Comparison of ENCODE assay signal across 9 mouse cellular contexts in the genomic region with DNA sequence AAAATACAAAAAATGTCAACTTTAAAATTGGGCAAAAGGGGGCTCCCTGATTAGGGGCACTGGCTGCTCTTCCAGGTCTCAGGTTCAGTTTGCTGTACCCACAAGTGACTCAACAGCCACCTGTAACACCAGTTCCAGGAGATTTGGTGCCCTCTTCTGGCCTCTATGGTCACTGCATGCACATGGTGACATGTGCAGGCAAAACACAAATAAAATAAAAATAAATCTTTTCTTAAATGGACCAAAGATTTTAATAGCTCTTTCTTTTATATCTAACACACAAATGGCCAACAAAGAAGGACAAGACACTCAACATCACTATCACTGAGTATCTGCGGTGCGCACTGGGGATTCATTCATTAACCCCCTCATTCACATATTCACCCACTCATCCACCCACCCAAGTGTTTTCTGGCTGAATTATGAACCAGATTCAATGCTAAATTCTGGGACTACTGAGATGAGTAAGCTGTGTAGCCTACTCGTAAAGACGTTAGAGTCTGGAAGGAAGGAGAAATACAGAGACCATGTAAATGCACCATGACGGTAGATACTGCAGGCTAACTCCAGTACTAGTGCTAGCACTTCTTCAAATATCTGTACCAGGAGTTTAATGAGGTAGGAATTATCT. TPM values are rescaled to one million over a fixed set of nuclear protein-coding genes. Genes with fewer than 3 reads are reported as not detected.
DNase-seq lines count a peak whose midpoint lies in the region; ATAC-seq and TF ChIP-seq lines count a peak whose summit lies in the region.
"Had no signal": no experiment of that assay in that cellular context is flagged by ENCODE, and none has a peak within 500 bp of the region (broad histone marks: within the 10 kb centered on the region; RNA-seq: fewer than 3 reads in every experiment).

No protein-coding gene starts in this region.

- peak; percentile 81 for DNase-seq in intestine, embryonic 14.5 days (ENCODE audit: low spot score)
- DNase-seq in ES-CJ7 (ENCODE audit: low read depth, low spot score), result peak; percentile 73
- DNase-seq in frontal cortex, postnatal 25 days (ENCODE audit: low spot score in 2 of 2), result peak; percentile 41 to 49
- peak; percentile 8 for DNase-seq in limb, embryonic 14.5 days (ENCODE audit: low spot score)
- peak; percentile 70 to 77 for DNase-seq in right cerebral cortex, adult 2 months (ENCODE audit: low spot score in 2 of 2)
- DNase-seq in urinary bladder, postnatal 4 days (ENCODE audit: low spot score in 2 of 2), result no peak

- no peak overlapping the region for H3K4me2 ChIP-seq in intestine, embryonic 14.5 days (ENCODE audit: low read length)
- H3K4me2 ChIP-seq in intestine, embryonic 15.5 days (replicated peaks), result no peak overlapping the region
- no peak overlapping the region for H3K4me2 ChIP-seq in limb, embryonic 14.5 days (replicated peaks; ENCODE audit: low read depth, low read length, severe bottlenecking)

- H3K9ac ChIP-seq in intestine, embryonic 14.5 days (ENCODE audit: low read length), result no peak overlapping the region
- H3K9ac ChIP-seq in intestine, embryonic 15.5 days, result no peak overlapping the region
- no peak overlapping the region for H3K9ac ChIP-seq in limb, embryonic 14.5 days (ENCODE audit: low read depth, low read length, severe bottlenecking)

- H3K27me3 ChIP-seq in intestine, embryonic 14.5 days (replicated peaks; ENCODE audit: control insufficient read depth, insufficient read depth, low read length), result no peaks in the 10 kb centered on the region
- H3K27me3 ChIP-seq in intestine, embryonic 15.5 days (replicated peaks), result no peaks in the 10 kb centered on the region
- H3K27me3 ChIP-seq in limb, embryonic 14.5 days (ENCODE audit: control insufficient read depth, insufficient read depth, low read length), result no peaks in the 10 kb centered on the region

- no peaks in the 10 kb centered on the region for H3K36me3 ChIP-seq in intestine, embryonic 14.5 days (ENCODE audit: control insufficient read depth, insufficient read depth, low read length)
- no peaks in the 10 kb centered on the region for H3K36me3 ChIP-seq in intestine, embryonic 15.5 days
- peaks cover 5% of the 10 kb centered on the region; the same call in 1 of the 2 replicates for H3K36me3 ChIP-seq in limb, embryonic 14.5 days (ENCODE audit: control insufficient read depth, insufficient read depth, low read length)

- no peak for TF ChIP-seq POLR2A in bone marrow macrophage, adult 2 months (IDR thresholded peaks at IDR 0.05; ENCODE audit: borderline replicate concordance, low read depth, low read length)
- no peak for TF ChIP-seq POLR2A in limb, embryonic 14.5 days (IDR thresholded peaks at IDR 0.05; ENCODE audit: borderline replicate concordance, extremely low read depth, insufficient read depth, insufficient read length)

- H3K9me3 ChIP-seq in intestine, embryonic 14.5 days (ENCODE audit: control insufficient read depth, low read length), result no peaks in the 10 kb centered on the region
- H3K9me3 ChIP-seq in intestine, embryonic 15.5 days, result no peaks in the 10 kb centered on the region
- no peaks in the 10 kb centered on the region for H3K9me3 ChIP-seq in limb, embryonic 14.5 days (ENCODE audit: control insufficient read depth, low read length)

- peak; percentile 75 for TF ChIP-seq CTCF in bone marrow macrophage, adult 2 months (IDR thresholded peaks at IDR 0.05; ENCODE audit: low read depth, low read length)

- ATAC-seq in intestine, embryonic 14.5 days (replicated peaks; ENCODE audit: low FRiP score, low TSS enrichment, low read depth), result no peak
- no peak for ATAC-seq in intestine, embryonic 15.5 days
- no peak for ATAC-seq in limb, embryonic 14.5 days (ENCODE audit: low FRiP score, low read depth)

- no peak overlapping the region for H3K27ac ChIP-seq in intestine, embryonic 14.5 days (ENCODE audit: low read depth)
- H3K27ac ChIP-seq in intestine, embryonic 15.5 days, result no peak overlapping the region
- H3K27ac ChIP-seq in bone marrow macrophage, adult 2 months (ENCODE audit: insufficient read depth, low read depth, low read length), result peak overlapping the region; percentile 75
- no peak overlapping the region for H3K27ac ChIP-seq in limb, embryonic 14.5 days (replicated peaks; ENCODE audit: low read depth, low read length)

- peaks cover 7% of the 10 kb centered on the region; the same call in 1 of the 2 replicates for H3K4me1 ChIP-seq in intestine, embryonic 14.5 days (replicated peaks; ENCODE audit: control insufficient read depth, insufficient read depth, low read length)
- H3K4me1 ChIP-seq in intestine, embryonic 15.5 days (replicated peaks), result peaks cover 6% of the 10 kb centered on the region; the same call in 1 of the 2 replicates
- H3K4me1 ChIP-seq in bone marrow macrophage, adult 2 months (ENCODE audit: control insufficient read depth, insufficient read depth, low read length), result peaks cover 44% of the 10 kb centered on the region
- H3K4me1 ChIP-seq in limb, embryonic 14.5 days (ENCODE audit: control insufficient read depth, insufficient read depth, low read length), result peaks cover 9% of the 10 kb centered on the region; the same call in 1 of the 2 replicates

- 92% methylated on average over 5 of the region's 5 CpGs for WGBS in intestine, embryonic 14.5 days
- WGBS in intestine, embryonic 15.5 days, result 87% methylated on average over 5 of the region's 5 CpGs
- WGBS in limb, embryonic 14.5 days, result 89% methylated on average over 5 of the region's 5 CpGs

- H3K4me3 ChIP-seq in intestine, embryonic 14.5 days (ENCODE audit: low read depth, low read length), result no peak overlapping the region
- H3K4me3 ChIP-seq in intestine, embryonic 15.5 days (replicated peaks), result no peak overlapping the region
- H3K4me3 ChIP-seq in bone marrow macrophage, adult 2 months (ENCODE audit: insufficient read depth, low read length), result no peak overlapping the region
- no peak overlapping the region for H3K4me3 ChIP-seq in limb, embryonic 14.5 days (replicated peaks; ENCODE audit: low read length)
- H3K4me3 ChIP-seq: erythroblast, embryonic 14.5 days had no signal

RNA-seq across cellular contexts. Expression of a gene that starts 44.3 kb away (rescaled TPM):
- 31.8 and 38.2 TPM in 2 replicates for polyA plus RNA-seq in intestine, embryonic 14.5 days (2014; fragmentation: Nextera tagmentation; extraction: Ambion mirVana)
- polyA plus RNA-seq in intestine, embryonic 15.5 days (2015; fragmentation: Nextera tagmentation; extraction: Ambion mirVana), result 25.9 and 30.7 TPM in 2 replicates
- polyA plus RNA-seq in bone marrow macrophage, adult 2 months (2012; ENCODE audit: insufficient read depth, insufficient read length, missing spikeins), result 30.3 and 33.2 TPM in 2 replicates
- 21.4 and 23.5 TPM in 2 replicates for polyA plus RNA-seq in limb, embryonic 14.5 days (2012; rRNA removed)
- polyA plus RNA-seq in limb, embryonic 14.5 days (2014; fragmentation: Nextera tagmentation; extraction: Ambion mirVana), result 33.7 and 40.4 TPM in 2 replicates

Comparison
In these comparisons a context has a peak if more than half of its experiments do, and no peak if none do; other contexts are left out.
1. DNase-seq: peak in intestine, embryonic 14.5 days (single experiment), ES-CJ7 (single experiment), frontal cortex, postnatal 25 days (2 of 2), limb, embryonic 14.5 days (single experiment) and right cerebral cortex, adult 2 months (2 of 2); none in urinary bladder, postnatal 4 days (0 of 2).